Mouse (Mus musculus) forebrain, embryonic 14.5 days (tissue): ENCODE measurements around the gene Mex3d. TPM values are rescaled to one million over a fixed set of nuclear protein-coding genes. Genes with fewer than 3 reads are reported as not detected.
A peak's percentile ranks its signal among the peaks of the same experiment; 100 is the strongest.

Source experiments
- ATAC-seq: fragments of 200-750 bp; cut with Nextera tagmentation; 2 replicates; pipeline ENCODE4 v1.8.0; 2017; ENCODE audit warnings: mild to moderate bottlenecking, moderate library complexity
- DNase-seq: peaks from one replicate; pipeline ENCODE4 v3.0.0-alpha.2; 2015; ENCODE audit warnings: low spot score
- H3K27ac ChIP-seq: fragments of 300-500 bp; sonication (generic); 2 replicates; pipeline ENCODE4 v1.5.1; 2014; ENCODE audit warnings: low read depth, mild to moderate bottlenecking, control low read depth, low read length, moderate library complexity
- H3K27me3 ChIP-seq: fragments of 300-500 bp; sonication (generic); replicated peaks from 2 replicates; pipeline ENCODE4 v1.6.1; 2014; ENCODE audit warnings: low read length, control low read depth, mixed read lengths; ENCODE audit not compliant: control insufficient read depth, insufficient read depth
- H3K36me3 ChIP-seq: fragments of 300-500 bp; sonication (generic); 2 replicates; pipeline ENCODE4 v1.6.1; 2014; ENCODE audit warnings: low read length, control low read depth; ENCODE audit not compliant: control insufficient read depth, insufficient read depth
- H3K4me1 ChIP-seq: fragments of 300-500 bp; sonication (generic); 2 replicates; pipeline ENCODE4 v1.6.1; 2014; ENCODE audit warnings: antibody characterized with exemption, low read length, control low read depth; ENCODE audit not compliant: control insufficient read depth, insufficient read depth
- H3K4me2 ChIP-seq: fragments of 300-500 bp; sonication (generic); 2 replicates; pipeline ENCODE4 v1.6.1; 2014; ENCODE audit warnings: mild to moderate bottlenecking, control low read depth, low read length
- H3K4me3 ChIP-seq: fragments of 300-500 bp; sonication (generic); 2 replicates; pipeline ENCODE4 v1.5.1; 2014; ENCODE audit warnings: low read depth, low read length, control low read depth
- H3K9ac ChIP-seq: fragments of 300-500 bp; sonication (generic); 2 replicates; pipeline ENCODE4 v1.6.1; 2014; ENCODE audit warnings: mild to moderate bottlenecking, low read length, control low read depth, moderate library complexity
- H3K9me3 ChIP-seq: fragments of 300-500 bp; sonication (generic); replicated peaks from 2 replicates; pipeline ENCODE4 v1.6.1; 2016; ENCODE audit warnings: low read length, control low read depth, mixed read lengths; ENCODE audit not compliant: control insufficient read depth
- WGBS: fragments of 180-500 bp; shearing (Covaris S2); extraction: QIAGEN DNeasy Blood & Tissue Kit; methylation state at CpG from one replicate; pipeline ENCODE4 v1.1.7; 2014; 5-methylcytosine and 5-hydroxymethylcytosine counted together
- polyA plus RNA-seq: library from polyadenylated mRNA; unstranded; fragments of >200 nt; fragmentation: Nextera tagmentation; extraction: Ambion mirVana; gene quantifications from 2 replicates; pipeline ENCODE4 v1.2.1, GENCODE M21; 2014

Gene Mex3d
- polyA plus RNA-seq, 1 experiment from 2014 or later = 17.8 TPM

- H3K36me3 ChIP-seq = peaks cover 91% of the 10 kb centered on the region
- peaks cover 21% of the 10 kb centered on the region for H3K4me1 ChIP-seq
- H3K9ac ChIP-seq = peak overlapping the region; percentile 5; the same call in 1 of the 2 replicates
- peak; percentile 27 for DNase-seq
- H3K27ac ChIP-seq = peak overlapping the region; percentile 65; the same call in 1 of the 2 replicates
- ATAC-seq = no peak
- H3K27me3 ChIP-seq = no peaks in the 10 kb centered on the region
- H3K4me3 ChIP-seq = no peak overlapping the region
- WGBS = 64% methylated on average over 8 of the region's 8 CpGs
- H3K4me2 ChIP-seq = no peak overlapping the region
- H3K9me3 ChIP-seq = no peaks in the 10 kb centered on the region
These were observed 32.0 kb upstream of the Mex3d start for GRCm38 (mm10) chr10:80419419-80419818.

GRCm38 (mm10) chr10:80418311-80418710 lies 30.9 kb upstream of the Mex3d start:
- no peaks in the 10 kb centered on the region for H3K9me3 ChIP-seq
- peaks cover 92% of the 10 kb centered on the region for H3K36me3 ChIP-seq
- DNase-seq (peak; percentile 88), ATAC-seq (peak; percentile 70)
- H3K4me2 ChIP-seq = no peak overlapping the region
- H3K27ac ChIP-seq = peak overlapping the region; percentile 65; the same call in 1 of the 2 replicates
- no peaks in the 10 kb centered on the region for H3K27me3 ChIP-seq
- H3K9ac ChIP-seq = peak overlapping the region; percentile 17; the same call in 1 of the 2 replicates
- H3K4me1 ChIP-seq = peaks cover 21% of the 10 kb centered on the region
- no peak overlapping the region for H3K4me3 ChIP-seq
- WGBS = 37% methylated on average over 3 of the region's 3 CpGs

- no peak overlapping the region for H3K4me3 ChIP-seq
- H3K9ac ChIP-seq = no peak overlapping the region
- DNase-seq (no peak), ATAC-seq (no peak)
- no peaks in the 10 kb centered on the region for H3K9me3 ChIP-seq
- no peak overlapping the region for H3K4me2 ChIP-seq
- H3K27ac ChIP-seq = 0 out of 2 replicates have a peak overlapping the region, but pooled peaks have one; percentile 54
- peaks cover 20% of the 10 kb centered on the region for H3K4me1 ChIP-seq
- 89% methylated on average over 1 of the region's 1 CpGs for WGBS
- H3K36me3 ChIP-seq = peaks cover 95% of the 10 kb centered on the region
- H3K27me3 ChIP-seq = no peaks in the 10 kb centered on the region
These were observed 30.4 kb upstream of the Mex3d start for GRCm38 (mm10) chr10:80417841-80418240.

- no peaks in the 10 kb centered on the region for H3K9me3 ChIP-seq
- H3K4me3 ChIP-seq = no peak overlapping the region
- H3K9ac ChIP-seq = no peak overlapping the region
- 0 out of 2 replicates have a peak overlapping the region, but pooled peaks have one; percentile 54 for H3K27ac ChIP-seq
- H3K4me2 ChIP-seq = no peak overlapping the region
- DNase-seq (no peak), ATAC-seq (no peak)
- 92% methylated on average over 10 of the region's 10 CpGs for WGBS
- H3K4me1 ChIP-seq = peaks cover 17% of the 10 kb centered on the region
- peaks cover 99% of the 10 kb centered on the region for H3K36me3 ChIP-seq
- H3K27me3 ChIP-seq = no peaks in the 10 kb centered on the region
These were observed 29.9 kb upstream of the Mex3d start for GRCm38 (mm10) chr10:80417371-80417770.

GRCm38 (mm10) chr10:80415566-80415965 lies 28.1 kb upstream of the Mex3d start:
- Histone ChIP-seq H3K4me2 (no peak overlapping the region), H3K27me3 (no peaks in the 10 kb centered on the region), H3K9me3 (no peaks in the 10 kb centered on the region), H3K27ac (no peak overlapping the region), H3K4me3 (no peak overlapping the region), H3K4me1 (peaks cover 13% of the 10 kb centered on the region), H3K36me3 (peaks cover 100% of the 10 kb centered on the region), H3K9ac (no peak overlapping the region)
- 91% methylated on average over 7 of the region's 7 CpGs for WGBS
- DNase-seq (no peak), ATAC-seq (no peak)

GRCm38 (mm10) chr10:80412656-80413541 lies 25.4 kb upstream of the Mex3d start:
- Histone ChIP-seq H3K4me3 (no peak overlapping the region), H3K36me3 (peaks cover 89% of the 10 kb centered on the region), H3K9ac (0 out of 2 replicates have a peak overlapping the region, but pooled peaks have one; percentile 5), H3K4me1 (no peaks in the 10 kb centered on the region), H3K27me3 (no peaks in the 10 kb centered on the region), H3K4me2 (no peak overlapping the region), H3K9me3 (no peaks in the 10 kb centered on the region), H3K27ac (peak overlapping the region; percentile 41; the same call in 1 of the 2 replicates)
- peak; percentile 77 for DNase-seq
- 77% methylated on average over 44 of the region's 44 CpGs for WGBS
- ATAC-seq = no peak; the same call in 1 of the 2 replicates

GRCm38 (mm10) chr10:80407924-80408323 lies 20.5 kb upstream of the Mex3d start:
- no peaks in the 10 kb centered on the region for H3K27me3 ChIP-seq
- H3K9ac ChIP-seq = no peak overlapping the region
- DNase-seq = no peak
- WGBS = 52% methylated on average over 4 of the region's 4 CpGs
- H3K36me3 ChIP-seq = peaks cover 53% of the 10 kb centered on the region
- H3K4me1 ChIP-seq = peaks cover 16% of the 10 kb centered on the region
- no peak for ATAC-seq
- no peaks in the 10 kb centered on the region for H3K9me3 ChIP-seq
- H3K4me3 ChIP-seq = no peak overlapping the region
- H3K4me2 ChIP-seq = no peak overlapping the region
- no peak overlapping the region for H3K27ac ChIP-seq

- no peaks in the 10 kb centered on the region for H3K9me3 ChIP-seq
- H3K27ac ChIP-seq = peak within 1 kb of the TSS; percentile 35; the same call in 1 of the 2 replicates
- H3K4me2 ChIP-seq = peak within 1 kb of the TSS; percentile 62
- WGBS = 3% methylated on average over 27 of the region's 27 CpGs
- ATAC-seq = peak; percentile 86
- peak; percentile 96 for DNase-seq
- H3K27me3 ChIP-seq = no peaks in the 10 kb centered on the region
- peaks cover 16% of the 10 kb centered on the region for H3K4me1 ChIP-seq
- peaks cover 51% of the 10 kb centered on the region for H3K36me3 ChIP-seq
- H3K4me3 ChIP-seq = peak within 1 kb of the TSS; percentile 76
- peak within 1 kb of the TSS; percentile 76 for H3K9ac ChIP-seq
These were observed 19.4 kb upstream of the Mex3d start, which contains the start of gene Uqcr11 for GRCm38 (mm10) chr10:80406684-80407501. TSS of gene Uqcr11 (minus strand) at chr10:80406830.
